Mouse (Mus musculus) C2C12 (cell line): ENCODE measurements around the gene Ctsc.

Experiments used
- CTCF ChIP-seq: IDR thresholded peaks from one replicate; pipeline ENCODE4 v1.5.1; 2011; ENCODE audit not compliant: control insufficient read depth, insufficient read depth, insufficient read length
- MAX ChIP-seq: IDR thresholded peaks from one replicate; pipeline ENCODE4 v1.6.1; 2011; ENCODE audit warnings: mild to moderate bottlenecking, control low read depth
- USF1 ChIP-seq: IDR thresholded peaks from one replicate; pipeline ENCODE4 v1.6.1; 2011; ENCODE audit warnings: low read depth, mild to moderate bottlenecking, control low read depth, moderate library complexity

DNA sequence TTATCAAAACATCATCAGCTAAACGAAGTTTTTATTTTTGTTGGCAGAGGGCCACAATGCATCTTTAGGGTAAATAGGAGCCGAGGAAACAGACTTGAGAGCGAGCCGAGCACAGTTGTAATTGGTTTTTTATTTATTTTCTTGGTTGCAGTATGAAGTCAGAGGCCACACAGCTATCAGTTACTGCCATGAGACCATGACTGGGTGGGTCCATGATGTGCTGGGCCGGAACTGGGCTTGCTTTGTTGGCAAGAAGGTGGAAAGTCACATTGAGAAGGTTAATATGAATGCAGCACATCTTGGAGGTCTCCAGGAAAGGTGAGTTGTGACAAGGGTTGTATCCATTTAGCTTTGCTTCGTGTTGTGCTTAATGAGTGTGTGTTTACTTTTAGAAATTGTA, 19.0 kb downstream of the Ctsc start:
- TF ChIP-seq CTCF: no peak
- TF ChIP-seq MAX: no peak
- no peak for TF ChIP-seq USF1
